Mouse (Mus musculus) thymus, postnatal 36 days (tissue): ENCODE data around the gene Podnl1.

Experiments used
- DNase-seq, 2 experiments: peaks; one replicate each; pipeline ENCODE4 v3.0.0; 2022; ENCODE audit warnings: mixed read lengths in 2 of 2

Gene Podnl1

GRCm38 (mm10) chr8:84127202-84127901 is 1.6 kb downstream of the Podnl1 start:
- peak; percentile 65 to 78 for DNase-seq

GRCm38 (mm10) chr8:84128277-84128676 is 2.5 kb downstream of the Podnl1 start:
- peak; percentile 57 to 75 for DNase-seq

GRCm38 (mm10) chr8:84130806-84131205 is 5.0 kb downstream of the Podnl1 start:
- no peak for DNase-seq

GRCm38 (mm10) chr8:84132225-84132624 is 6.4 kb downstream of the Podnl1 start:
- DNase-seq, result peak; percentile 30 to 36

- no peak for DNase-seq
Observed at GRCm38 (mm10) chr8:84137848-84138247, 12.1 kb downstream of the Podnl1 start.

- DNase-seq, result no peak
Observed at GRCm38 (mm10) chr8:84140838-84141237, 15.0 kb downstream of the Podnl1 start.

- no peak for DNase-seq
Observed at GRCm38 (mm10) chr8:84144636-84145245, 19.0 kb downstream of the Podnl1 start.

- no peak for DNase-seq
Observed at GRCm38 (mm10) chr8:84147324-84147766, 21.6 kb downstream of the Podnl1 start.

GRCm38 (mm10) chr8:84147769-84148530 is 22.2 kb downstream of the Podnl1 start, which contains the start of the genes Cc2d1a and 4930432K21Rik:
Cc2d1a (minus strand) TSS chr8:84147936.
4930432K21Rik (plus strand) TSS chr8:84148025.
- DNase-seq, result peak; percentile 95 to 97

- DNase-seq, result no peak
Observed at GRCm38 (mm10) chr8:84148531-84148850, 22.7 kb downstream of the Podnl1 start.

- no peak for DNase-seq
Observed at GRCm38 (mm10) chr8:84149181-84149580, 23.4 kb downstream of the Podnl1 start.

GRCm38 (mm10) chr8:84157620-84158019 is 31.8 kb downstream of the Podnl1 start:
- no peak for DNase-seq

GRCm38 (mm10) chr8:84167696-84168095 is 41.9 kb downstream of the Podnl1 start:
- no peak for DNase-seq

- DNase-seq, result no peak
Observed at GRCm38 (mm10) chr8:84170096-84170495, 44.3 kb downstream of the Podnl1 start.

- no peak for DNase-seq
Observed at GRCm38 (mm10) chr8:84173861-84174260, 48.1 kb downstream of the Podnl1 start.

- DNase-seq, result peak; percentile 32 to 38
Observed at GRCm38 (mm10) chr8:84176560-84176959, 50.8 kb downstream of the Podnl1 start.

GRCm38 (mm10) chr8:84177405-84177804 is 51.6 kb downstream of the Podnl1 start:
- DNase-seq, result no peak

GRCm38 (mm10) chr8:84178592-84178991 is 52.8 kb downstream of the Podnl1 start:
- no peak for DNase-seq

GRCm38 (mm10) chr8:84179946-84180345 is 54.2 kb downstream of the Podnl1 start:
- no peak for DNase-seq

GRCm38 (mm10) chr8:84180530-84181190 is 54.9 kb downstream of the Podnl1 start:
- DNase-seq, result peak; percentile 77 to 83
